Mouse (Mus musculus) forebrain, embryonic 15.5 days (tissue): ENCODE data around the gene Tle6. TPM values are rescaled to one million over a fixed set of nuclear protein-coding genes. Genes with fewer than 3 reads are reported as not detected.

ENCODE experiments used
- ATAC-seq: fragments of 200-750 bp; cut with Nextera tagmentation; replicated peaks from 2 replicates; pipeline ENCODE4 v1.8.0; 2017; ENCODE audit warnings: mild to moderate bottlenecking, moderate TSS enrichment, moderate library complexity
- H3K27ac ChIP-seq: fragments of 300-500 bp; sonication (generic); replicated peaks from 2 replicates; pipeline ENCODE4 v1.5.1; 2015; ENCODE audit warnings: mild to moderate bottlenecking, inconsistent platforms
- H3K27me3 ChIP-seq: fragments of 300-500 bp; sonication (generic); 2 replicates; pipeline ENCODE4 v1.6.1; 2015; ENCODE audit warnings: inconsistent platforms
- H3K36me3 ChIP-seq: fragments of 300-500 bp; sonication (generic); 2 replicates; pipeline ENCODE4 v1.6.1; 2015; ENCODE audit warnings: mild to moderate bottlenecking, inconsistent platforms
- H3K4me1 ChIP-seq: fragments of 300-500 bp; sonication (generic); 2 replicates; pipeline ENCODE4 v1.6.1; 2015; ENCODE audit warnings: inconsistent platforms
- H3K4me2 ChIP-seq: fragments of 300-500 bp; sonication (generic); replicated peaks from 2 replicates; pipeline ENCODE4 v1.6.1; 2015; ENCODE audit warnings: mild to moderate bottlenecking, inconsistent platforms
- H3K4me3 ChIP-seq: fragments of 300-500 bp; sonication (generic); 2 replicates; pipeline ENCODE4 v1.5.1; 2015; ENCODE audit warnings: mild to moderate bottlenecking, inconsistent platforms
- H3K9ac ChIP-seq: fragments of 300-500 bp; sonication (generic); replicated peaks from 2 replicates; pipeline ENCODE4 v1.6.1; 2015; ENCODE audit warnings: mild to moderate bottlenecking, inconsistent platforms
- H3K9me3 ChIP-seq: fragments of 300-500 bp; sonication (generic); 2 replicates; pipeline ENCODE4 v1.6.1; 2016; ENCODE audit warnings: inconsistent platforms
- WGBS: fragments of 180-500 bp; shearing (Covaris S2); methylation state at CpG from one replicate; pipeline ENCODE4 v1.1.7; 2015; ENCODE audit warnings: mixed read lengths; 5-methylcytosine and 5-hydroxymethylcytosine counted together
- polyA plus RNA-seq: library from polyadenylated mRNA; unstranded; fragments of >200 nt; fragmentation: Nextera tagmentation; extraction: Ambion mirVana; gene quantifications from 2 replicates; pipeline ENCODE4 v1.2.1, GENCODE M21; 2015

Tle6 gene
- polyA plus RNA-seq, 1 experiment from 2014 or later, result 4.2 TPM

DNA sequence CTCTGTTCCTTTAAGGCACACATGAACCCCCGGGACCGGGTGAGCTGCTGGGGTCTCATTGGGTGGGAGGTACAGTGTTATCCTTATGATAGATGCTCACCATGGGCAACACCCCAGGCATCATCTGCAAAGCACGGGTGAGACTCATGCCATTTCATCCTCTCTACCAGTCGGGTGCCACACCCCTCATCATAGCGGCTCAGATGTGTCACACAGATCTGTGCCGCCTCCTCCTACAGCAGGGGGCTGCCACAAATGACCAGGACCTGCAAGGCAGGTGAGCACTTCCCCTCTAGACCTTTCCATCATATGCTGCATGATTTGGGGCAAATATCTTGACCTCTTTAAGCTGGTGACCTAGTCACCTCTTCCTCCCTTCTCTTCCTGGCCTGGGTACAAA lies 37.2 kb upstream of the Tle6 start:
- no peak overlapping the region for H3K4me3 ChIP-seq
- H3K36me3 ChIP-seq, result no peaks in the 10 kb centered on the region
- H3K4me1 ChIP-seq, result peaks cover 31% of the 10 kb centered on the region
- WGBS, result 80% methylated on average over 6 of the region's 6 CpGs
- H3K9ac ChIP-seq, result no peak overlapping the region
- no peak overlapping the region for H3K27ac ChIP-seq
- ATAC-seq, result no peak
- no peaks in the 10 kb centered on the region for H3K27me3 ChIP-seq
- no peaks in the 10 kb centered on the region for H3K9me3 ChIP-seq
- no peak overlapping the region for H3K4me2 ChIP-seq

GRCm38 (mm10) chr10:81636338-81636737 lies 35.5 kb upstream of the Tle6 start:
- H3K27me3 ChIP-seq, result no peaks in the 10 kb centered on the region; the same call in 1 of the 2 replicates
- peaks cover 16% of the 10 kb centered on the region for H3K4me1 ChIP-seq
- no peaks in the 10 kb centered on the region for H3K36me3 ChIP-seq
- no peak overlapping the region for H3K27ac ChIP-seq
- H3K9ac ChIP-seq, result no peak overlapping the region
- no peak overlapping the region for H3K4me2 ChIP-seq
- no peak for ATAC-seq
- no peak overlapping the region for H3K4me3 ChIP-seq
- H3K9me3 ChIP-seq, result no peaks in the 10 kb centered on the region
- WGBS, result 22% methylated on average over 8 of the region's 8 CpGs

- peak; percentile 86 for ATAC-seq
- WGBS, result 4% methylated on average over 37 of the region's 37 CpGs
- Histone ChIP-seq H3K27ac (no peak overlapping the region), H3K27me3 (no peaks in the 10 kb centered on the region; the same call in 1 of the 2 replicates), H3K9me3 (no peaks in the 10 kb centered on the region), H3K4me1 (peaks cover 13% of the 10 kb centered on the region), H3K9ac (peak overlapping the region; percentile 57), H3K36me3 (no peaks in the 10 kb centered on the region), H3K4me3 (peak overlapping the region; percentile 43), H3K4me2 (peak overlapping the region; percentile 70)
These were observed 32.6 kb upstream of the Tle6 start for GRCm38 (mm10) chr10:81633253-81634099.

DNA sequence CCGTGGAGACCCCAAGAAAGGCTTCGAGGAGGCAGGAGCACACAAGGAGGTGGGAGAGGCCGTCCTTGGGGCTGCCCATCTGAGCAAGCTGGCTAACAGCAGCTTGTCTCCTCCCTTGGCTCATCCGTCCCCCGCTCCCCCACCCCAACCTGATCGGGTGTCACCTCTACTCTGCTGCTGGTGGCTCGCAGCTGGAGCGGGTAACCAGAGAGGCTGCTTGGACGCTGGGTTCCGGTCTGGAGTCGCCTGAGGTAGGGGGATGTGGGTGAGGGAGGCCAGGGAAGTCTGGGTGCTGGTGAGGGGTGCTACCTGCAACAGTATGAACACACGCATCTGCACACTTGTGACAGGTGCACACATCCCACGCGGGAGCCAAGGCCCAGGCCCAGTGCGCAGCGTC lies 27.5 kb upstream of the Tle6 start, which contains the start of gene Ankrd24:
Ankrd24 (plus strand) TSS at position 151 of the 400 bp plus-strand sequence.
- peak within 1 kb of the TSS; percentile 65 for H3K4me2 ChIP-seq
- no peak for ATAC-seq

DNA sequence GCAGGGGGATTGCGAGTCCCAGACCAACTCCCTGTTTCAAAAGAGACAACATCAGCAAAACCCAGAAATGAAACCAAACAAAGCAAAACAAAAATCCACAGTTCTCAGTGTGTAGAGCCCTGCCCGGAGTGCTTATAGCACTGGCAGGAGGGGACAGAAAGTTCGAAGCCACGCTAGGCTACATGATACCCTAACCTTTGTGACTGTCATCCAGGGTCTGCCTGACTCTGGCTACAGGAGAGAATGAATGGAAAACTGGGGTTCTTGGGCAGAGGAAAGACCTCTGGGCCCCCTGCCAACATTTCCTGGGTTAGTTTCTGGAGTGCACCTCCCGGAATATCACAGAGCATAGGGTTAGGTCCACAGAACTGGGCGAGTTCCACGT lies 27.0 kb upstream of the Tle6 start:
- WGBS, result 62% methylated on average over 7 of the region's 7 CpGs
- no peaks in the 10 kb centered on the region; the same call in 1 of the 2 replicates for H3K27me3 ChIP-seq
- no peaks in the 10 kb centered on the region for H3K9me3 ChIP-seq
- H3K4me1 ChIP-seq, result peaks cover 21% of the 10 kb centered on the region
- H3K36me3 ChIP-seq, result peaks cover 20% of the 10 kb centered on the region
- peak overlapping the region; percentile 65 for H3K4me2 ChIP-seq
- H3K27ac ChIP-seq, result peak overlapping the region; percentile 89
- peak; percentile 47 for ATAC-seq
- H3K4me3 ChIP-seq, result peak overlapping the region; percentile 63
- H3K9ac ChIP-seq, result peak overlapping the region; percentile 65

More for the DNA sequence above, 27.5 kb upstream of the Tle6 start, which contains the start of gene Ankrd24:
- Histone ChIP-seq H3K4me1 (peaks cover 26% of the 10 kb centered on the region), H3K27ac (peak within 1 kb of the TSS; percentile 89), H3K9ac (peak within 1 kb of the TSS; percentile 65), H3K4me3 (peak within 1 kb of the TSS; percentile 63), H3K9me3 (no peaks in the 10 kb centered on the region), H3K36me3 (peaks cover 16% of the 10 kb centered on the region), H3K27me3 (no peaks in the 10 kb centered on the region; the same call in 1 of the 2 replicates)
- 88% methylated on average over 16 of the region's 16 CpGs for WGBS

- peak within 1 kb of the TSS; percentile 65 for H3K9ac ChIP-seq
- H3K36me3 ChIP-seq, result peaks cover 24% of the 10 kb centered on the region
- H3K4me1 ChIP-seq, result peaks cover 21% of the 10 kb centered on the region
- peak within 1 kb of the TSS; percentile 63 for H3K4me3 ChIP-seq
- peak within 1 kb of the TSS; percentile 65 for H3K4me2 ChIP-seq
- H3K9me3 ChIP-seq, result no peaks in the 10 kb centered on the region
- no peaks in the 10 kb centered on the region; the same call in 1 of the 2 replicates for H3K27me3 ChIP-seq
- 5% methylated on average over 40 of the region's 40 CpGs for WGBS
- peak; percentile 93 for ATAC-seq
- peak within 1 kb of the TSS; percentile 89 for H3K27ac ChIP-seq
These were observed 26.3 kb upstream of the Tle6 start, which contains the start of gene Sirt6 for GRCm38 (mm10) chr10:81626994-81627835. Gene Sirt6, minus strand, starts transcription at chr10:81627797.

DNA sequence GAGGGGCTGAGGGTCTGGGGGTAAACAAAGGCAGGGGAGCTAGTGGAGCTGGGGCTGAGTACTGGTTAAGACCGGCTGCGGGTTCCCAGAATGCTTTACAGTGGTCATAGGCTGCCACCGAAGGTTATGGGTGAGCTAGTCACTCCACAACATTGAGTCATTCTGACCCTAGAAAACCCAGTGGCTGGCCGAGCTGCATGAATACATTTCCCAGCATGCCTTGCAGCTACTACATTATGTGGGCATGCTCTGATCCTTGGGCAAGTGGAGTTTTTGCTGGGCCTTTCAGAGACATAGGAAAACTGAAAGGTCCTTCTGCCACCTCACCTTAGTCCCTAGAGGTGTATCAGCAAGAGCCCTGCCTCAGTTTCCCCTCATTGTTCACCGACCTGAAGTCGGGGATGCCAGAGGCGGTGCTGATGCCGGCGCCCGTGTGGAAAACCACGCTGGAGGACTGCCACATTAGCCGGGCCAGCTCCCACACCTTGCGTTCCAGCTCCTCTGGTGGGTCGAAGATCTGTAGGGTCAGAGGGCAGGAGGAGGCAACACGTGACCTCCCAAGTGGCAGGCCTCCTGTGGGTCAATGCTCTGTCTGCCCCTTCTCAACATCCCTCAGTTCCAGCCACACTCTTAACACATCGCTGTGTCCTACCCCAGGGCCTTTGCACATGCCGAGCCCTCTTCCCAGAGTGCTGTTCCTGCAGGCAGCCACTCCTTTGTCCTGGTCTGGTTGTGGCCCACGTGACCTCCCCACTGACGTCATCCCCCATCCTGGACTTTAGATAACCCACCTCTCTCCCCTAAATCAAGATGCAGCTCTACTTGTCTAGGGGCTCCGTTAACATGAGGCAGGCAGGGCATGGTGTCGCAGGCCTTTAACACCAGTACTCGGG lies 25.5 kb upstream of the Tle6 start:
- peak overlapping the region; percentile 65 for H3K4me2 ChIP-seq
- no peak for ATAC-seq

GRCm38 (mm10) chr10:81623441-81623840 lies 22.6 kb upstream of the Tle6 start:
- Histone ChIP-seq H3K27me3 (no peaks in the 10 kb centered on the region), H3K27ac (no peak overlapping the region), H3K9me3 (no peaks in the 10 kb centered on the region), H3K4me2 (no peak overlapping the region), H3K4me3 (no peak overlapping the region), H3K36me3 (peaks cover 35% of the 10 kb centered on the region), H3K4me1 (peaks cover 20% of the 10 kb centered on the region), H3K9ac (no peak overlapping the region)
- no peak for ATAC-seq
- WGBS, result 60% methylated on average over 8 of the region's 8 CpGs

More for the DNA sequence above, 25.5 kb upstream of the Tle6 start:
- H3K9ac ChIP-seq, result peak overlapping the region; percentile 65
- peaks cover 31% of the 10 kb centered on the region for H3K36me3 ChIP-seq
- no peaks in the 10 kb centered on the region; the same call in 1 of the 2 replicates for H3K27me3 ChIP-seq
- peaks cover 21% of the 10 kb centered on the region for H3K4me1 ChIP-seq
- WGBS, result 89% methylated on average over 22 of the region's 22 CpGs
- H3K27ac ChIP-seq, result peak overlapping the region; percentile 89
- H3K4me3 ChIP-seq, result peak overlapping the region; percentile 63
- H3K9me3 ChIP-seq, result no peaks in the 10 kb centered on the region

DNA sequence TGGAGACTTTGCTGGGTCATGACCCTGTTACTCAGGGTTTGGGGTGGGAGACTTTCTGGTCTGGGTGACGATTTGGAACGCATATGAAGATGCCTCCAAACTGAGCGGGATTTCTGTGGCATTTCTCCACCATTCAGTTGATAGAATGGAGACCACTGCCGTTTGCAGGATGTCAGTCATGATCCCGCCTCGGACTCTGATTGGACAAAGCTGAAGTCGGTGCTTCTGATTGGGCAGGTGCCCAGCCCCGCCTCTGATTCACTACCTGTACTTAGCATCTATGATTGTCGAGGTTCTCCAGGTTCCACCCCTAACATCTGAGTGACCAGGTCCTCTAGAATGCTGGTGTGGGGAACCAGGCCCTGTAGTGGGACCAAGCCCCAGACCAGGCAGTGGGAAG lies 19.9 kb upstream of the Tle6 start:
- peaks cover 35% of the 10 kb centered on the region for H3K36me3 ChIP-seq

GRCm38 (mm10) chr10:81619976-81620375 lies 19.1 kb upstream of the Tle6 start:
- 89% methylated on average over 5 of the region's 5 CpGs for whole genome bisulfite sequencing

More for the DNA sequence above, 19.9 kb upstream of the Tle6 start:
- Histone ChIP-seq H3K4me2 (no peak overlapping the region), H3K9ac (no peak overlapping the region), H3K4me3 (no peak overlapping the region), H3K27ac (no peak overlapping the region), H3K9me3 (no peaks in the 10 kb centered on the region), H3K27me3 (no peaks in the 10 kb centered on the region), H3K4me1 (no peaks in the 10 kb centered on the region)
- 66% methylated on average over 9 of the region's 9 CpGs for WGBS
- no peak for ATAC-seq

DNA sequence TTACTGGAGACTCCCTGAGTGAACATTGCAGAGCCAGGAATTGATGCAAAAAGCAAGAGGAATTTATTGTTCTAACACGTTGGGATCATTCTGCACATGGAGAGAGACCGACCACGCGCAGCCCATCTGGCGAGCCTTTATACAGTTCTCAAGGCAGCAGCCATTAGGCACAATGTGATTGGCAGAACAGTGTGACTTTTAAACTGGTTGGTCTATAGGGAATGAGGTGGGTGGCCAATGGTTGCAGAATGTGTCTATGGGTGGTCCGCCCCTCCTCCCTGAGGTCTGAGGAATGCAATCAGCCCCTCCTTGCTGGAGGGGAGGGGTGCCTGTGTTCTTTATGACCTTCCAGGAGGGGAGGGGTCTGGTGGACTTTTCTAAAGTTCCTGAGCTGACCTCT lies 14.6 kb upstream of the Tle6 start:
- H3K27me3 ChIP-seq, result no peaks in the 10 kb centered on the region
- WGBS, result 65% methylated on average over 6 of the region's 6 CpGs
- H3K36me3 ChIP-seq, result no peaks in the 10 kb centered on the region
- H3K4me3 ChIP-seq, result no peak overlapping the region
- H3K4me2 ChIP-seq, result no peak overlapping the region
- H3K9ac ChIP-seq, result no peak overlapping the region
- H3K4me1 ChIP-seq, result no peaks in the 10 kb centered on the region
- H3K27ac ChIP-seq, result no peak overlapping the region
- H3K9me3 ChIP-seq, result no peaks in the 10 kb centered on the region
- no peak for ATAC-seq

More at GRCm38 (mm10) chr10:81619976-81620375, 19.1 kb upstream of the Tle6 start:
- Histone ChIP-seq H3K4me1 (no peaks in the 10 kb centered on the region), H3K27ac (no peak overlapping the region), H3K4me3 (no peak overlapping the region), H3K36me3 (peaks cover 33% of the 10 kb centered on the region), H3K27me3 (no peaks in the 10 kb centered on the region), H3K9ac (no peak overlapping the region), H3K4me2 (no peak overlapping the region), H3K9me3 (no peaks in the 10 kb centered on the region)
- no peak for ATAC-seq
